Mouse (Mus musculus) right cerebral cortex, postnatal 10 days (tissue): ENCODE results near the gene Hsdl1.

Experiments
- DNase-seq, 2 experiments: peaks; one replicate each; pipeline ENCODE4 v3.0.0; 2021; ENCODE audit warnings: low spot score in 2 of 2

The Hsdl1 gene

DNA sequence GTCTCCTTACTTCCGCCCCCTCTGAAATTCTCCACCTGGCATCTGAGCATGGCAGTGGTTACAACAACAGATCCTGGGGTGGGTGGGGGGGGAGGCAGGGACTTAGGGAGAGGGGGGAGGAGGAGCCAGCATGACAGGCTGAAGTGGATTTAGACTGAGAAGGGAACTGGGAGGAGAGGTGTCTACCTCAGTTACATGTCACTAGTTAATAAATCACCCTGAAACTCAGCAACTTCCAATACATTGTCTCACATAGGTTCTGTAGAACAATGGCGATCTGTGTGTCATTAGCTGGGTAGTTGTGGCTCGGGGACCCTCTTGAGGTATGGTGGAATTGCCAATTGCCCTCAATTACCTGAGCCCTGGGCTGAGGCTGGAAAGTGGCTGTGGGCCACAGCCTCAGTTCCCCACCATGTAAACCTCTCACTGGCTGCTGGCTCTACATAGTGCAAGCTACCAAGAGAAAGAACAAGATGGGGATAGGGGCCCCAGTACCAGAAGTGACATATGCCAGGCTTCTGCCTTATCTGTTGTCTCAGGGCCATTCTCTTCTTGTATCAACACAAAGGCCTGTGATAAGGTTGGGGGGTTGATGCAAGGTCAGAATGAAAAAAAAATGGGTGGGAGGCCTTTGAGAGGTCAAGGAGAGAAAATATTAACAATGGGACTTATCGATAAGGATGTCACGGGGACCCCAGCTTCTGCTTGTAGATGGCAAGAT, 5.6 kb upstream of the Hsdl1 start:
- DNase-seq, result no peak

DNA sequence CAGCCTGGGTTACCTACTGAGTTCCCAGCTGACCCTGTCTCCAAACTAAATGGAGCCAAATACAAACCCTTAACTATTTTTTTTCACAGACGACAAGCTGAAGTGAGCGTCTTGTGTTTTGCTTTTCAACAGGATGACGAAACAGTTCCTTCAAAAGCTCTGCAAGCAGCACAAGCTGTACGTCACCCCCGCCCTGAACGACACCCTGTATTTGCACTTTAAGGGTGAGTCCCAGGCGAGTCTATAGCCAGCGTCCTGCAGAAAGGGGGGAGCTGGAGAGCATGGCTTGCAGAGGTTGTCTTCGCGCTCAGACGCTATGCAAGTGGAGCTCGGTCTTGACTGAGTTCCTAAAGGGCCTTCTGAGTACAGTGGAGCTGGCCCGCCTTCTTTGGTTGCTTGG, 4.1 kb upstream of the Hsdl1 start:
- no peak for DNase-seq

GRCm38 (mm10) chr8:119575366-119575726, 363 bp upstream of the Hsdl1 start:
- no peak for DNase-seq

- no peak for DNase-seq
These were observed 2.6 kb downstream of the Hsdl1 start for GRCm38 (mm10) chr8:119572411-119572810.

- DNase-seq, result no peak
These were observed 3.8 kb downstream of the Hsdl1 start for GRCm38 (mm10) chr8:119571135-119571534.

DNA sequence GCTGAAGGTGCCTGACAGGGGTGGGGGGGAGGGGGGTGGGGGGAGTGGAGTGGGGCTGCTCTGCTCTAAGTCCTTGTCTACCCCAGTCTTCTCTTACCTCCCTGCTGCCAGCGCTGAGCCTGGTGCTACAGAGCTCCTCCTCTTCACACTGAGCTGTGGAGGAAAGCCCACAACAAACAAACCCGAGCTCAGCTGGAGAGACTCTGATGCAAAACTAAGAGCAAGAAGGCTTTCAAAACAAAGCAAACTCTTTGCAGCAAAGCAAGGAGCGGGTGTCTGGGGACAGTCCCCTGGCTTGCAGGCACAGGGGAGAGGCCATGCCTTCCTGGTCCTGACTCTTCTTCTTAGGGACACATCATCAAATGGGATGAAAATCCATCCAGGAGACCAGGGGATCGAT, 5.1 kb downstream of the Hsdl1 start:
- no peak for DNase-seq

DNA sequence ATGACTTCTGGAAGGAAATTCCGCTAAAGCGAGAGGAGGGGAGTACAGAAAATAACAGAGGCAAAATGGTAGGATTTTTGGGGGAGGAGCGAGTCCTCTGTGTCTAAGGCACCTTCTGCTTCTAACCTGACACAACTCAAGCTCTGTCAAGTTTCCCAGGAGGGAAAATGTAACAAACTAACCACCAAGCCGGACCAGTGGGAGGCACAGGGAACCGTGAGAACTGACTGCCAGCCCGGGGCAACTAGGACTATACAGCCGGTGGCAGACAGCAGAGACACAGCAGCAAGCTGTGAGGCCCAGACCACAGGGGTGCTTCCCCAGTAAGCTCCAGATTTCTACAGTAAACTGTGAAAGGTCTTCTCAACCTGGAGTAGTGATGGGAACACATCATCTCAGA, 6.0 kb downstream of the Hsdl1 start:
- DNase-seq, result no peak

- DNase-seq, result no peak
These were observed 6.7 kb downstream of the Hsdl1 start for GRCm38 (mm10) chr8:119568251-119568650.

- no peak for DNase-seq
These were observed 8.6 kb downstream of the Hsdl1 start for GRCm38 (mm10) chr8:119566367-119566766.

- no peak for DNase-seq
These were observed 11.1 kb downstream of the Hsdl1 start for GRCm38 (mm10) chr8:119563849-119564251.

- no peak for DNase-seq
These were observed 15.6 kb downstream of the Hsdl1 start for GRCm38 (mm10) chr8:119559402-119559720.

DNA sequence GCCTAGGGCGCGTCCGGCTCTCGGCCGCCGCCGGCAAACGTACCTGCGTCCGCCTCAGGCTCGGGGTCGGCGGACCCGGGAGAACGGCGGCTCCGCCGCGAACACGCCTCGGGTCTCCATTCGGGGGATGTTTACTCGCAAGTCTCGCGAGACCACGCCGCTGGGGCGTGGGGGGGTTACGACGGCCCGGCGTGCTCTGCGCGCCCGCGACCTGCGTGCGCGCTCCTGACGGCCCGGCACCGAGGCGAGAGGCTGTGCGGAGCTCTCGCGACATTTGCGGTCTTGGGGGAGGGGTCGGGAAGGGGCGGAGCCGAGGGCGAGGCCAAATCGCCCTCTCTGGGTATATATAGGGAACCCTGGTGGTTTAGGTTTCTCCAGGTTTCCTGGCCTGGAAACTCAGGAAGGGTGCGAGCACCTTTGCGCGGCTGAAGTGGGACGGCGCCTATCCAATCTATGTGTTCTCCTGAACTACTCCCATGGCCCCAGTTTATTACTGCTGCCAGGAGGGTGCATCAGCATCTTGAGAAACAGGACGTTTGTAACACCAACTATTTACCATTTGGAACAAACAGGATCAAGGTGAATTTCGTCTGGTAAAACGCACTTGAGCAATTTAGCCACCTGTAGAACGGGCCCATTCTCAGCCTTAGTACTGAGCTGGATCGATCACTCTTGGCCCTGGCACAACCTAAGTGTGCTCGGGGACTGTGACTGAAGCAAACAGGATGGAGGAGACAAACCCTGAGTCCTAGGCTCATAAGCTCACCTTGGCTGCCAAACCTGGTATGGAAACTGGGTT, 16.2 kb downstream of the Hsdl1 start, which contains the start of gene Mbtps1:
Gene Mbtps1 (minus strand): TSS at position 133 of the 799 bp plus-strand sequence.
- peak; percentile 98 for DNase-seq

DNA sequence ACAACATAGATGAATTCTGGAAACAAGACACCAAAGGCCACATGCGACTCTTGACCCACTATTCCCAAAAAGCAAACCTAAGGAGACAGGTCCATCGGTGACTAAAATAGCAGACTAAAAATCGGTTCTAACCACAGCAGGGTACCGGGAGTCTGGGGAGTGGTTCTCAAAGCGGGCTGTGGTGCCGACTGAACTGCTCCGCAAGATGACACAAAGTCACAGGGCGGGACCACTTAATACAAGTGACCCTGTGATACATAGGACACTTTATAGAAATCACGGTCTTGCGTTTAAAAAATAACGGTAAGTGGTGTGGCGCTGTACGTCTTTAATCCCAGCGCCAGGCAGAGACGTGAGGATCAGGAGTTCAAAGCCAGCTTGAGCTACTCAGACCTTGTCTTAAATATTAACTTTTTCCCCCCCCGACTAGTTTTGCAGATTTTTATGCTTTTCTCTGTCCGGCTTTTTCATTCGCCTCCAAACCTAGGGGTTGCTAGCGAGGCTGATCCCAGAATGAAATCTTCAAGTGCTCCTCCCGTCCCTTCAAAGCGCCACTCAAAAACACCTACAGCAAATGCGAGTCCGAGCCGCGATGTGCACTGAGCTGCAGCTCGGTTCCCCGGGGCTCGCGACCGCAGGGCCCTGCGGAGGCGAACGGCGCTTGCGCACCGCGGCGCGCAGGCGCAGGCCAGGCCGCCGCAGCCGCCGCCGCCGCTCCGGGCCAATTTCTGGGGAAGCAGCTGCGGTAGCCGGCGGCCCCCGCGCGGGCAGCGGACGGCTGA, 17.0 kb downstream of the Hsdl1 start:
- DNase-seq, result peak in 1 of 2 experiments; percentile 80

GRCm38 (mm10) chr8:119557132-119557531, 17.9 kb downstream of the Hsdl1 start:
- no peak for DNase-seq

- no peak for DNase-seq
These were observed 19.1 kb downstream of the Hsdl1 start for GRCm38 (mm10) chr8:119555861-119556260.

DNA sequence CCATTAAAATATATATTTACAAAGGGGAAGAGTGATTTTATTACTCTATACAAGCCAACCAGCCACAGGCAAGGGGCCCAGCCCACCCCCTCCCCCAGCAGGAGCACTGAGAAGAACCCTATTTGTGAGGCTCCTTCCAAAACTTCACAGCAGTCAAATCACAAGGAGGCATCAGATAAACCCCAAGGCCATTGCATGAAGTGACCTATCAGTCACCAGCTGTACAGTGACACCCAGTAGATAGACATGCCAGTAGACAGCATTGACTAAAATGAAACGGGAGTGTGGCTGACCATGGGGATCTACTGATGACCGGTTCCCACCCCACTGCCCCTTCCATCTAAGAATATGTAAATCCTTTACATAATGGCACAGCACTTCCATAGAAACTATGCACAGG, 22.0 kb downstream of the Hsdl1 start:
- no peak for DNase-seq

DNA sequence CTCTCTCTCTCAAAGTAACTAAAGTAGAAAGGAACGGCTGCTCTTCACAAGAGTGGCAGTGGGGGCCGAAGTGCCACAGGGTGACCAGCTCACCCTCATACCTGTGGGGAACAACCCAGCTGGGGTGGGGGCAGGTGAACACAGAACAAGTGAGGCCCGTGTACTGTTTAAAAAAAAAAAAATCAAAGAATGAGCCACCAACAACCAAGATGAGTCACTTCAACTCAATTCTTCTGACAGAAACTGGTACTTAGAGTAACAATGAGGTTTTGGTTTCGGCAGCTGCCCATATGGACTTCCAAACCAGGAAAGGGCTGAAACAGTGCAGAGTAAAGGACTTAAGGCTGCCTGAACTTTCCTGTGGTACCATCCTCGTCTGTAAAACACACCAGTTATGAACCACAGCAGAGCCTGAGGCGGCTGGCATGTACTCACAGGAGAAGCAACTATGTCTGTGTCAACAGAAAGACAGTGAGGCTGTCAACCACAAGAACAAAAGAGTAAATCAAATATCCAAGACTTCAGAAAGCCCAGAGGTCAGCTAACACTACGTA, 26.3 kb downstream of the Hsdl1 start:
- DNase-seq, result no peak

DNA sequence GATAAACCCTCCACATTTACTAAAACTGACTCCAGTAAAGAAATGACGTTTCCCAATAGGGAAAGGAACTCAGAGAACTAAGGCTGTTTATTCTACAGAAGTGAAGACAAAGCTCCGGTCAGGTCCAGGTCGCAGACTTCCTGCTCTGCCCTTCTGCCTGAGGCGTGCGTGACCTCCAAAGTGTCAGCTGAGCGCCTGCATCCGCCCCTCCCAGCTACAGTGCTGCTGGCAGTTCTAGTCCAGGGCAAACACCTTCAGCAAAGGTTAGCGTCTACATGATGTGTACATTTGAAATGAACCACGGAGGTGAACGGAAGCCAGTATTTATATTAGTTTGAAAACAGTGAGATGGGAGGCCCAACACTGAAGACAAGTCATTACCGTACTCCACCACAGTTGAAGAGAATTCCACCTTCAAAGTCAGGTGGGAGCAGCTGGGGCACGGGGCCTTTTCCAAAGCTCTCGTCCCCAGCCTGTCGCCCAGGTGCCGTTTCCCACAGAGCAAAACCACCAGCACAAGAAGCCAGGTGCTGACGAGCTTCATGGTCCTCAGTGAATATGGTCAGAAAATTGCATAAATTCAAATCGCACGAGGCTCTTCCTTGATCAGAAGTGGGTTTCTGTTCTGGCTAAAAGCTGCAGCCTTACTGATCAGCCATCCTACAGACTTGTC, 27.8 kb downstream of the Hsdl1 start:
- no peak for DNase-seq

DNA sequence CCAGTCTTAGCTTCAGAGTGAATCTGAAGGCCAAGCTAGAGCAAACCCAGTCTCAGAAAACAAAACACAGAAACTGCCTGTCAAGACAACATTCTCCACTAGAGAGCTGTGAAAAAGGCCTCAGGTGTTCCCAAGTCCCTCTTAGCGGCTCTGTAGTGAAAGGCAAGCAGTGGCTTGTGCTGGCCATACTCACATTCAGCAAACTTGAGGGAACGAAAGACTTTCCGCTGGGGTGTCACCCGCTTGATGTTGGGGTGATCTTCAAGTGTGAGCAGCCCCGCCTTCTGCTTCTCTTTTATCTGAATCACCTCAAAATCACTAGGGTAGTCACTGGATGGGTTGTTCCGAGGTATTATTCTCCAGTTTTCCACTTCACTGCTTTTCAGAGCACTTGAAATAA, 29.2 kb downstream of the Hsdl1 start:
- no peak for DNase-seq

- no peak for DNase-seq
These were observed 29.8 kb downstream of the Hsdl1 start for GRCm38 (mm10) chr8:119545180-119545579.

GRCm38 (mm10) chr8:119544606-119545005, 30.4 kb downstream of the Hsdl1 start:
- DNase-seq, result no peak

- peak; percentile 72 to 84 for DNase-seq
These were observed 43.0 kb downstream of the Hsdl1 start for GRCm38 (mm10) chr8:119531973-119532372.
